Mouse (Mus musculus): ENCODE data around the gene Papola.

Papola gene

DNA sequence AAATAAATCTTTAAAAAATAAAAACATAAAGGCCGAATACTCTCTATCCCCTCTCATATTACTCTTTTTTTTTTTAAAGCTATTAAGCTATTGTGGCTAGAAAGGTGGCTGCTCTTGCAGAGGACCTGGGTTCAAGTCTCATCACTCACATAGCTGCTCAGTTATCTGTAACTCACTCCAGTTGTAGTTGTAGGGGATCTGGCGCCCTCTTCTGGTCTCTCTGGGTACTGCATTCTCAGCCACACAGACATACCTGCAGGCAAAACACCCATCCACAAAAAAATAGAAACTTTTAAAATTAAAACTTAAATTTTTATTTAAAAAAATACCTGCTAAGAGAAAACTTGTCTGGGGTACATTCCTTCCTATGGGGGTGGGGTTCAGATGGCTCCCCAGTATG, 88.8 kb downstream of the Papola start:
- no peak for TF ChIP-seq GATA4 (IDR thresholded peaks at IDR 0.05; ENCODE audit: insufficient replicate concordance, low read length)

DNA sequence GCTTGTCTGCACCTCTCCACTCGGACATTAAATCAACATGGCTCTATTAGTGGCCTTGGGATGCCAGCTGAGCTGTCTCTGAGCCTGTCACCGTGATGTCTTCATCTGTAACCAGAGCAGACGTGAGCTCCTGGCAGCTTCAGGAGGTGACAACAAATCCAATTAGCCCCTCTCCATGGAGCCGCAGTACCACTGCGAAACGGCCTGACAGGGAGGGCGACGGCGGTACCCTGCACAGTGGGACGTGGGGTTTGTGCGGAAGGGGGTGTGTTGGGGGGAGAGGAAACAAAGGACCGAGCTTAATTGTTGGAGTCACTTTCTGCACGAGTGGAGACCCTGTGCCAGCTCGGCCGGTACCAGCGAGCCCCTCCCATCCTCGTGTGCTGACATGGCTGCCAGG, 90.6 kb downstream of the Papola start:
- no peak for TF ChIP-seq GATA4 (IDR thresholded peaks at IDR 0.05; ENCODE audit: insufficient replicate concordance, low read length)

- TF ChIP-seq GATA4 (IDR thresholded peaks at IDR 0.05; ENCODE audit: insufficient replicate concordance, low read length): no peak
Observed at GRCm38 (mm10) chr12:105876521-105876920, 92.0 kb downstream of the Papola start.

GRCm38 (mm10) chr12:105876931-105877330, 92.4 kb downstream of the Papola start:
- no peak for TF ChIP-seq GATA4 (IDR thresholded peaks at IDR 0.05; ENCODE audit: insufficient replicate concordance, low read length)

GRCm38 (mm10) chr12:105878746-105879145, 94.3 kb downstream of the Papola start:
- TF ChIP-seq GATA4 (IDR thresholded peaks at IDR 0.05; ENCODE audit: insufficient replicate concordance, low read length): no peak

DNA sequence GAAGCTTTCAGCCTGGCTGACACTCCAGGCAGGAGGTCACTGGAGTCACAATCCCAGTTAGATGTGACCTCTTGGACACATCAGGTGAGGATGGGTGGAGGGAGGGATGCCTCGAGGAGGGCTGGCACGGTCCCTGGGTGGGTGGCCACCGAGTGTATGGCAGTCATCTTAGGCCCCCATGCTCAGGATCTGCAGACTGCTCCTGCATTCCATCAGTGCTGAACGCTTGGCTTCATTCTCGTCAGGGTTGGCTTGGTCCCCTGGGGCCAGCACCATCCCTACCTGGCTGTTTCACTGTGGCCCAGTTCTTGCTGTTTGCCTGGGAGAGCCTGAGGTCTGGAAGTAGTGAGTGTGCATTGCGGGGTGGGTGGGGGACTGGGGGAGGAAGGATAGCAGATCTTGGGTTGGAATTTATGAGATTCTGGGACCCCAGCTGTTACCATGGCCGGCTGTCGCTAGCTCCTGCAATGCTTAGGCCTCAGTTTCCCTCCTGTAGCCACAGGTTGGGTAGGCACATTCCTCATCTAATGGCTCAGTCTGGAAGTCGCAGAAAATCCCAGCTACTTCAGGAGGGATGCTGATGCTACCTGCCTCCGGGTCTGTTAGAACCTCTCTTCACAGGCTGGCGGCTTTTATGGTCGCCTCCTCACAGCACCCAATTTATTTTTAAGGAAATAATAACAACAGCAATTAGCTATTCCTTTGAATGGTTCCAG, 99.5 kb downstream of the Papola start:
- TF ChIP-seq GATA4 (IDR thresholded peaks at IDR 0.05; ENCODE audit: insufficient replicate concordance, low read length): no peak

- TF ChIP-seq GATA4 (IDR thresholded peaks at IDR 0.05; ENCODE audit: insufficient replicate concordance, low read length): no peak
Observed at GRCm38 (mm10) chr12:105884515-105885323, 100.2 kb downstream of the Papola start.
